ENCODE assay signal across 12 mouse cellular contexts in the genomic region with DNA sequence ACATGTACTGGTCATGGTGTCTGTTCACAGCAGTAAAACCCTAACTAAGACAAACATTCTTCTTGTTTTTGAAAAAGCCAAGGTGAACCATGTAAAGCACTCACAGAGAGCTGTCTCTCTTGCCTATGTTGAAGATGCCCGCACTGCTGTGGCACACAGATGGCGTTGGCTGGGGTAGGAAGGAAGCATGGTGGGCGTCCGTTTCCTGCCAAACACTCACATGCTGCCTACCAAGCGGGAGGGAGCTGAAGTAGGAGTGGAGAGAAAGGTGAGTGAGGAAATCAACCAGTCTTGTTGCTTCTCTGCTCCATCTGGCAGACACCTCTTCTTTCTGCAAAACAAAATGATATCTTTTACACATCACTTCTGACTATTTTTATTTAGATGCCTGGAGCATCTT.
DNase-seq lines count a peak whose midpoint lies in the region; ATAC-seq and TF ChIP-seq lines count a peak whose summit lies in the region.
"Had no signal": no experiment of that assay in that cellular context is flagged by ENCODE, and none has a peak within 500 bp of the region (broad histone marks: within the 10 kb centered on the region; RNA-seq: fewer than 3 reads in every experiment).

No protein-coding gene starts in this region.

- TF ChIP-seq EP300 in stomach, postnatal 0 days (optimal IDR thresholded peaks at IDR 0.05): no peak

- no peaks in the 10 kb centered on the region for H3K36me3 ChIP-seq in midbrain, embryonic 11.5 days (ENCODE audit: control insufficient read depth, insufficient read depth, low read length)
- H3K36me3 ChIP-seq in stomach, postnatal 0 days (ENCODE audit: control insufficient read depth, insufficient read depth, low read length): no peaks in the 10 kb centered on the region
- H3K36me3 ChIP-seq: embryonic facial prominence, embryonic 15.5 days; heart, embryonic 12.5 days; midbrain, embryonic 12.5 days had no signal

- ATAC-seq in common myeloid progenitor, adult 5-6 weeks (replicated peaks; ENCODE audit: low read depth, poor library complexity, severe bottlenecking): peak; percentile 62
- ATAC-seq in erythroid progenitor cell, adult 5-6 weeks (replicated peaks; ENCODE audit: low FRiP score, poor library complexity, severe bottlenecking): no peak
- no peak for ATAC-seq in midbrain, embryonic 11.5 days (ENCODE audit: low FRiP score)
- ATAC-seq in stomach, postnatal 0 days (ENCODE audit: low FRiP score, low TSS enrichment): no peak

- peak; percentile 29 for DNase-seq in testis, postnatal 10 days (ENCODE audit: low spot score)
- no peak for DNase-seq in testis, postnatal 14 days (ENCODE audit: low spot score)
- DNase-seq in left cerebral cortex, postnatal 4 days: peak; percentile 69
- DNase-seq in urinary bladder, adult 2 months (ENCODE audit: low spot score): no peak
- no peak for DNase-seq in midbrain, embryonic 11.5 days (ENCODE audit: low spot score, missing footprints)
- no peak for DNase-seq in stomach, postnatal 0 days (ENCODE audit: low spot score)
- DNase-seq: kidney, adult 18-20 months had no signal

- no peak overlapping the region for H3K4me3 ChIP-seq in midbrain, embryonic 11.5 days (ENCODE audit: low read depth, low read length)
- no peak overlapping the region for H3K4me3 ChIP-seq in stomach, postnatal 0 days (ENCODE audit: low read depth, low read length)
- H3K4me3 ChIP-seq: embryonic facial prominence, embryonic 15.5 days; heart, embryonic 12.5 days; midbrain, embryonic 12.5 days had no signal

- H3K9me3 ChIP-seq in midbrain, embryonic 11.5 days (ENCODE audit: control insufficient read depth, low read length): no peaks in the 10 kb centered on the region
- no peaks in the 10 kb centered on the region for H3K9me3 ChIP-seq in stomach, postnatal 0 days (ENCODE audit: control insufficient read depth, low read length)
- H3K9me3 ChIP-seq: embryonic facial prominence, embryonic 15.5 days; heart, embryonic 12.5 days; midbrain, embryonic 12.5 days had no signal

- no peak overlapping the region for H3K27ac ChIP-seq in midbrain, embryonic 11.5 days (ENCODE audit: low read depth, low read length)
- H3K27ac ChIP-seq in stomach, postnatal 0 days (replicated peaks): no peak overlapping the region
- H3K27ac ChIP-seq: embryonic facial prominence, embryonic 15.5 days; midbrain, embryonic 12.5 days had no signal

- no peaks in the 10 kb centered on the region for H3K27me3 ChIP-seq in midbrain, embryonic 11.5 days (ENCODE audit: control insufficient read depth, insufficient read depth, low read length)
- no peaks in the 10 kb centered on the region for H3K27me3 ChIP-seq in stomach, postnatal 0 days (ENCODE audit: control insufficient read depth, insufficient read depth, low read length)
- H3K27me3 ChIP-seq: embryonic facial prominence, embryonic 15.5 days; heart, embryonic 12.5 days; midbrain, embryonic 12.5 days had no signal

- no peak overlapping the region for H3K4me2 ChIP-seq in midbrain, embryonic 11.5 days
- H3K4me2 ChIP-seq in stomach, postnatal 0 days (replicated peaks; ENCODE audit: low read depth): no peak overlapping the region
- H3K4me2 ChIP-seq: embryonic facial prominence, embryonic 15.5 days; heart, embryonic 12.5 days; midbrain, embryonic 12.5 days had no signal

- WGBS in midbrain, embryonic 11.5 days: 86% methylated on average over 5 of the region's 5 CpGs
- 89% methylated on average over 5 of the region's 5 CpGs for WGBS in stomach, postnatal 0 days

- H3K9ac ChIP-seq in midbrain, embryonic 11.5 days (ENCODE audit: low read length): no peak overlapping the region
- no peak overlapping the region for H3K9ac ChIP-seq in stomach, postnatal 0 days (ENCODE audit: low read length)
- H3K9ac ChIP-seq: embryonic facial prominence, embryonic 15.5 days; heart, embryonic 12.5 days; midbrain, embryonic 12.5 days had no signal

- intact Hi-C loops in left cerebral cortex, postnatal 4 days (cut with DNase I): no loop called here

- no peak for TF ChIP-seq CTCF in stomach, postnatal 0 days (IDR thresholded peaks at IDR 0.05; ENCODE audit: low read depth)

- H3K4me1 ChIP-seq in midbrain, embryonic 11.5 days (ENCODE audit: control insufficient read depth, insufficient read depth, low read length): no peaks in the 10 kb centered on the region
- no peaks in the 10 kb centered on the region for H3K4me1 ChIP-seq in stomach, postnatal 0 days (replicated peaks; ENCODE audit: control insufficient read depth, insufficient read depth)
- H3K4me1 ChIP-seq: embryonic facial prominence, embryonic 15.5 days; midbrain, embryonic 12.5 days had no signal

Comparison
In these comparisons a context has a peak if more than half of its experiments do, and no peak if none do; other contexts are left out.
1. DNase-seq: peak in testis, postnatal 10 days (single experiment) and left cerebral cortex, postnatal 4 days (single experiment); none in testis, postnatal 14 days (single experiment), urinary bladder, adult 2 months (single experiment), midbrain, embryonic 11.5 days (single experiment) and stomach, postnatal 0 days (single experiment).